Mouse (Mus musculus) natural killer cell, adult 2 months (primary cell): ENCODE results near the gene Gm47289.

Experiments used
- DNase-seq, 2 experiments: peaks; one replicate each; pipeline ENCODE4 v3.0.0; 2022; ENCODE audit warnings: low spot score in 2 of 2

Gm47289 gene

GRCm38 (mm10) chr9:119156278-119157201 lies 2.4 kb upstream of the Gm47289 start, which contains the start of gene Acaa1b:
Gene Acaa1b (minus strand): TSS chr9:119157093.
- peak; percentile 11 to 16 for DNase-seq

GRCm38 (mm10) chr9:119160689-119161088 lies 1.7 kb downstream of the Gm47289 start:
- DNase-seq: no peak

GRCm38 (mm10) chr9:119164743-119165142 lies 5.8 kb downstream of the Gm47289 start:
- DNase-seq: no peak

GRCm38 (mm10) chr9:119165548-119165947 lies 6.6 kb downstream of the Gm47289 start:
- DNase-seq: no peak

- no peak for DNase-seq
Measured at GRCm38 (mm10) chr9:119167608-119168007, 8.6 kb downstream of the Gm47289 start.

- no peak for DNase-seq
Measured at GRCm38 (mm10) chr9:119179292-119179691, 20.3 kb downstream of the Gm47289 start.

- no peak for DNase-seq
Measured at GRCm38 (mm10) chr9:119181241-119181728, 22.3 kb downstream of the Gm47289 start.

GRCm38 (mm10) chr9:119192202-119192990 lies 33.4 kb downstream of the Gm47289 start:
- peak in 1 of 2 experiments; percentile 2 for DNase-seq

- DNase-seq: no peak
Measured at GRCm38 (mm10) chr9:119199151-119199861, 40.3 kb downstream of the Gm47289 start.

GRCm38 (mm10) chr9:119201653-119202052 lies 42.7 kb downstream of the Gm47289 start:
- no peak for DNase-seq

GRCm38 (mm10) chr9:119203617-119204016 lies 44.7 kb downstream of the Gm47289 start:
- no peak for DNase-seq

- no peak for DNase-seq
Measured at GRCm38 (mm10) chr9:119205756-119206155, 46.8 kb downstream of the Gm47289 start.

GRCm38 (mm10) chr9:119206666-119207065 lies 47.7 kb downstream of the Gm47289 start:
- no peak for DNase-seq

- no peak for DNase-seq
Measured at GRCm38 (mm10) chr9:119207113-119207512, 48.2 kb downstream of the Gm47289 start.

GRCm38 (mm10) chr9:119208998-119209397 lies 50.0 kb downstream of the Gm47289 start, which contains the start of gene Slc22a13:
Gene Slc22a13 (minus strand): TSS chr9:119209098.
- DNase-seq: no peak
